Mouse (Mus musculus) spleen, adult 12 weeks (tissue): ENCODE data around the gene Ergic2.
"Not testable (repeated sequence)": the region's sequence is repeated elsewhere in the genome, so short reads cannot be mapped to it uniquely, and the experiment has no call there.

ENCODE experiments used
- DNase-seq: peaks from one replicate; pipeline ENCODE4 v3.0.0; 2022; ENCODE audit warnings: low spot score

Gene Ergic2

DNA sequence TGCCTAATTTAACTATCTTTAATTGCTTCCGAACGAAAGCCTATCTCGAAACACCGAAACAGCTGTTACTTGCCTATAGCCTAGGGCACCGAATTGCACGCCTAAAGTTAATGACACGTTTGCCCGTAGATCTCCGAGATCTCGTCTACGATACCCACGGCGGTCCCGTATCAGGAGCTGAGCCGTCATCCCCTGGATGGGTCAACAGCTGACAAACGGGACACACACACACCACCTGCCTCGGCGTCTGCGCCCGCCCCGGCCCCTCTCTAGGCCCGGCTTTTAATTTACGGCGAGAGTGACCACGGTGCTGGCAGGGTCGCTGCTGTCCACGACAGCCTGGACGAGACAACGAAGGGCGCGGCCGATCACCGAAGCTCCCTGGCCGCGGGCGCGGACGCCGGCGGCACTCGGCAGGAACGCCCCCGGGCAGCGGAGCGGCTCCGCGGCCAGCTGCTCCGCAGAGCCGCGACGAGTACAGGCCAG is 740 bp downstream of the Ergic2 start:
- no peak for DNase-seq

DNA sequence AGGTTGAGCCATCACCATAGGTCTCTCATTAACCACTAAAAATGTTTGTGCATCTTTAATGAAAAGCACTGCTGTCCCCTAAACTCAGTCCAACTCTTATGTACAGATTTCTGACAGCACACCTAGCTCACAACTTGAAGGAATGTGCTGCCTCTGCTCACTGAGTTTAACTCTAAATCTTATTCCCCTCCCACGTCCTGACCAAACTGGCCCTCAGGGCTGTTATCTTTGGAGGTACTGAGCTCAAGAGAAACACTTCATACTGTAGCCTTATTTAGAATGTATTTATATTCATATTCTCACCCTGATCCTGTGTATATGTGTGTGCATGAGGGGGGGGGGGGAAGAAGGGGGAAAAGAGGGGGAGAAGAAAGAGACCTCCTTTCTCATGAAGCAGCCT is 4.7 kb downstream of the Ergic2 start:
- DNase-seq, result no peak

DNA sequence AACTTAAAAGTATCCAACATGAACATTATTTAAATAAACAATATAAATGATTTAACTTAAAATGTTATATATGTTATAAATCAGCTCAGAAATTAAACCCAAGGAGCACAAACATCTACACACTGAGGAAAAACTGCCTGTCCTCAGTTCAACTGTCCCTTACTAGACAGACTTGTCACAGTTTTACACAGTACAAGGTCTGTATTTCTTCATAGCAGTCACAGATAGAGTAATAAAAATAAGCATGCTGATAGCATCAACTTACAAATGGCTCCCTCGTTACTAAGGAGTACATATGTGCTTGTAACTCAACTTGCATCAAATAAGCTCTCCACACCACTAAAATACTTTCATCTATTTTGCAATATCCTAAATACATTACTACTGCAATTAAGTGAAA is 7.0 kb downstream of the Ergic2 start:
- DNase-seq, result no peak

DNA sequence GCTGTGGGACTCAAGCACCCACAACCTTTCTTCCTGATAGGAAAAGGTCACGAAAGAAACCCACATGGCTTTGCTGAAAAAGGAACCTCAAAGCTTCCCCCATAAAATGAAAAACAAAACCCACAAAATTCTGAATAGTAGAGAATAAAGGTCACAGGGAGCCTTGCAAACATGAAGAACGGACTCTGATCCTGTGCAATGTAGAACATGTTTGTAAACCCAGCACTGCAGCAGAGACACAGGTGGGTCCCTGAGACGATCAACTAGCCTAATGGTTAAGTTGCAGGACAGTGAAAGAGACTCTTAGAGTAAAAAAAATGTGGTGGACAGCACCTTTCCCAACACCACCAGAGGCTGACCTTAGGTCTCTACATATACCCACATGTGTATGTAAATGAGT is 12.4 kb downstream of the Ergic2 start:
- no peak for DNase-seq

DNA sequence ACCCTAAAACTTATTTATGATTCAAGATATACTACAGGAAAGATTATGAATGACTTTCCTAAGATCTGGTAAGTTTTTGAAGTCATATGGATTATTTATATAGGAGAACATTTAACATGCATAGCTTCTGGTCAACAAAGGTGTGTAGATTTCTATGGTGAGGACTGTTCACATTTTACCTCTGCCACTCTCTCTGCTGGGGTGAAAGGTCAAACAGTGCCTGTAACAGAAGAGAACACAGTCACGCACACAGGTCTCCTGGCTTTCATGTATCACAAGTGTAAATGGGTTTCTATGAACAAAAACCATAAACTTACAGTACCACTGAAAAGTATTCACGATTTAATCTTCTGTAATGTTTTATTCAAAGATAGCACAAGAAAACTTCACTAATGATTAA is 13.0 kb downstream of the Ergic2 start:
- no peak for DNase-seq

DNA sequence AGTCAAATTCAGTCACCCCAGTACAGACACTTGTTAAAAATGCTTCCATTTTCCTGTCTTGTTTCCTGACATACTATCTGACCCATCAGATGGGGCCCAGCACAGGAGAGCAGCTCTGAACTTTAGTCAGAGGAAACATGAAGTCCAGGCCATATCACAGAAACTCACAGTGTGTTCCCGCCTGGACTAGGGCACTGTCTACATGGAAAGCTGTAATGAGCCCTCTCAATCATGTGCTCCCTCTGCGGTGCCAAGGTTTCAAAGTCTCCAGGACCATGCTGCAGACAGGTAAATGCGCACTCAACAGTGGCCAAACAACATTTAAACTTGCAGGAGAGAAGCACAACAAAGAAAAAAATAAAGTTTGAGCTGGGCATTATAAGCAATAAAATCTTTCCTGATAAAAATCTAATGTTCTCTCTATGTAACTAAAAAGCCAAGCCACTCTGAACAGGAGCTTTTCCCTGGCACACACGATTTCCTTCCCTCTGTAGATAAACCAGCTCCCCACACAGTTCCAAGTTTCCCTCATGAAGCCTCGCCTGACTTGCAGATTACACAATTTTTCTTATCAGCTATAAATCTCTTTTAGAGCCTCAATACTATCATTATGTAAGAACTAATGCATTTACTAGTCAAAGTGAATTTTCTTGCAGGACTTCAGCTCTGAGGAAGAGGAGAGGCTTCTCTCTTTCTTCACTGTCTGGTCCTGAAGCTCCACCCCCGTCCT is 18.0 kb downstream of the Ergic2 start:
- no peak for DNase-seq

DNA sequence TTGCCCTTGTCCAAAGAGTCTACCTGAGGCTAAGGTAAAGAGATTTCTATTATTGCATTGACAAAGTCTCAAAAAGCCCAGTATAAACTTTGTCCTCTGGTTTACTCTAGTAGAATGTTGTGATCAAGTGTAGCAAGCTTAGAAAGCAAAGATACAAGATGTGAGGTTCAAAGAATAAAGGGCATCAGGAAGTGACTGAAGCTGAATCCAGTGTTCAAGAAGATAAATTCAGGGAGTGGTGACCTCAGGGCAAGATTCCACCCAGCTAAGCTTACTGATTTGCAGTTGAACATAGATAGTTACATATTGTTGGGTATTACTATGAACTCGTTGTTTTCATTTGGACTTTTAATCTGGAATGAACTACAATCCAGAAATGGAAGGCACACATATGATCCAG is 26.5 kb downstream of the Ergic2 start:
- DNase-seq, result no peak

DNA sequence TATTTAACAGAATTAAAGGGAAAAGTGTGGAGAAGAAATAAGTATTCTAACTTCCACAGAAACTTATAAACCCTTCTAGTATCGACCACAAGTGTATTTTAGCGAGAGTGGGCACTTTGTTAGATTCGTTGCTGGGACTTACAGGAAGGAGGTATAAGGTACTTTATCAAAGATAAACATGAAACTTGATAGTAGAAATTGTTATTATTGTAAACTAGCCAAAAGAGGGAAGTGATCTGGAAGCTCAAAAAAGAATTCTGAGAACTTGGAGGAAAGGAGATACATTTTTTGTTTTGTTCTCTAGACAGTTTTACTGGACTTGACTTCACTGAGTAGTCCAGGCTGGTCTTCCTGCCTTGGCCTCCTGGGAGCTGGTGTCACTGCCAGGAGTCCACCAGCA is 39.3 kb downstream of the Ergic2 start:
- no peak for DNase-seq

DNA sequence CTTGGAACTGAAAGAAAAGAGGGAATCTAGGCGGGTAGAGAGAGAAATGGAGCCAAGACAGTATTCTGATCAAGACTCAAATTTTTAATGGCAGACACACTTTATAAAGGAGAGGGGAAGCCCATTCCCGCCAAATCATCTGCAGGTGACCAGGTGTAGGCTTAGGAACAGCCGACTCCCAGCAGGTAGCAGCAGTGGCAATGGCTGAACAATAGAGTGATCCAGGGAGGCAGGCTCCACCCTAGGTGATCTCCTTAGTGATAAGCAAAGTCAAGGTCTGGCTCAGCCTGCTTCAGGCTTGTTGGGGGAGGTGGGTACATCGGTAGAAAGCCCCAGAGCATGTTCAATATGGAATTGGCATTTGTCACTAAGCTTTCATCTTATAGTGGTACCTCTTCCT is 59.9 kb downstream of the Ergic2 start:
- DNase-seq, result not testable (repeated sequence)

DNA sequence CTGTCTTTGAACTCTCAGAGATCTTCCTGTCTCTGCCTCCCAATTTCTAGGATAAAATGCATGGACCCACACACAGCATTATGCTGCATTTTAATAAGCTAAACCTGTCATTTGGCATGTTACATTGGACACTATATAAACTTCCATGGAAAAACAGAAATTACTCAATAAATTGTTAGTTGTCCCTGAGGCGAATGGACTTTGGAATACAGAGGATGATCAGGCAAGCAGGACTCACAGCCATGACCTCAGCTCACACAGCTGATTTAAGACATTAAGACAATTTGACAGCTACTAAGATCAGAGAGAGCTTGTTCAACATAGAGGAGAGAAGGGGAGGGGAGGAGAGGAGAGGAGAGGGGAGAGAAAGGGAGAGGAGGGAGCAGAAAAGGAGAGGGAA is 69.8 kb downstream of the Ergic2 start:
- no peak for DNase-seq

DNA sequence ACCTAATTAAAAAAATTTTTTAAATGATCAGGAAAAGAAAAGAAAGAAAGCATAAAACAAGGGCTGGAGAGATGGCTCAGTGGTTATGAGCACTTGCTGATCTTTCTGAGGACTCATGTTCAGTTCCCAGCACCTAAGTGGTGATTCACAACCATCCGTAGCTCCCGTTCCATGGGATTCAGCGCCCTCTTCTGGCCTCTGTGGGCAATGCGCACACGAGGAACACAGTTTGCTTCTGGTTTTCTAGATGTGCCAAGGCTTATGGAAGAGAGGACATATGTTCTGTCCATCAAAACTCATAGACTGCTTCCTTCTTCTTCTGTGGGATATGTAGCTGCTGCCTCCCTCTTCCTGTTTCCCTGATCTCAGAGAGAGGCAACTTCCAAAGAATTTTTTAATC is 70.3 kb downstream of the Ergic2 start:
- DNase-seq, result no peak

DNA sequence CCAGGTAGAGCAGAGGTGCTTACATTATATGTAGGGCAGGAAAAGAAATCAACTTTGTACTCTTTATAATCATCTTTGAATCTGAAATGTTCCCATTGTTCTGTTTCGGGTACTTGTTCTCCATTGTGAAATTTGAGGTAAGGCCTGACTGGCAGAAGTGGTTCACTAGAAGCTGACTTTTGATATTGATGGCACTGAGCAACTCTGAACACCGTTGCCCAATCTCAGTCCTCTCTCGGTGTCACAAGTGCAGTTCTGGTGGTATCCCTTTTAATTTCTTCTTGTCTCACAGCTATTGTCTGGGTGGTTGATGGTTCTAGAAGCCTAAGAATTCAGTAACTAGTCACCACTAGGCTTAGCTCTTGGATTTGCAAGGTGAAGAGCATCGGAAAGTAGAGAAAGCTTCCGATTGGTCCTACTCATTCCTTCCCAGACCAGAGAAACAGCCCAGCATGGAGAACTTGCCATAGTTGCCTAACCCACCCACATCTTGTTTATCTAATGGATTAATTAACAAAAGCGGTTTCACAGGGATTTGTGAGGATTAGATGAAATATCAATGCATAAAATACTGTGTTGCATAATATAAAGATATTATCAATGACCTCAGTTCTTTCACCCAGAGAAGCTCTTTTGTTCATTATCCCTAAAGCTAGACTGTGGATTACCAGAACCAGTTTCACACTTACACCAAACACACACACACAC is 72.7 kb downstream of the Ergic2 start:
- DNase-seq, result no peak

DNA sequence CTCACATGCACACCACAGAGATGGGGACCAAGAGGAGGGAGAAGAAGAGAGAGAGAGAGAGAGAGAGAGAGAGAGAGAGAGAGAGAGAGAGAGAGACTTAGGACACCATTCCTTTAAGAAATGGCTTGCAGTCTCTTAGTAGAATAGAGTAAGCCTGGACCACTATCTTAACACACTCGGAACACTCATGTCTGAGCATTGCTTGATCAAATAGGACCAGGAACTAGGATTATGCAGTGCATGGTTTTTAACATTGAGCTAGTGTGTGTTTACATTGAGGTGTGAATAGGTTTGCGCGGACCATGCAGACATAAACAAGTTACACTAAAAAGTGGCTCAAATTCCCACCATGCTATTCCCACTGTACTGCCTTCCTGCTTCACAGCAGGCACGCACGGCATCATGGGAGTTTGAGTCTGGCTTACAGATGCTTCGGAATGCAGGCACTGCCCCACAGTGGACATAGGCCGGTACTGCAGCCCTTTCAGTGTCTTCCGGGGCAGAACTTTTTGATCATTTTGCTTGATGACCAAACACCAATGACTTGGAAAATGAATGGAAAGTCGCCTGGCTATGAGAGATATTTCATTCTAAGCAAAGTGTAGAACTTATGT is 76.3 kb downstream of the Ergic2 start:
- DNase-seq, result peak; percentile 20

DNA sequence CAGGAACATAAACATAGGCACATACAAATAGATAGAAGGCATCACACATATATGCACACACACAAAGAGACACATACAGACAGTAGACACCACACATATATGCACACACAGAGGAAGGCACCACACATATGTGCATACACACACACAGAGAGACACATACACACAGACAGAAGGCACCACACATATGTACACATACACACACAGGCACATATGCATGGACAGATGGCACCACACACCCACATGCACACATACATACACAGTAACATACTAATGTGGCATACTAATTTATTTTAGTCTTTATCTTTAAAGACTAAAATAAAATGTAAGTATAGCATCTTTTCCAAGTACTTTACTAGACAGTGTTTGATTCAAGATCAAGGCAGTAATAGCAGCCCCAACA is 78.6 kb downstream of the Ergic2 start:
- no peak for DNase-seq

DNA sequence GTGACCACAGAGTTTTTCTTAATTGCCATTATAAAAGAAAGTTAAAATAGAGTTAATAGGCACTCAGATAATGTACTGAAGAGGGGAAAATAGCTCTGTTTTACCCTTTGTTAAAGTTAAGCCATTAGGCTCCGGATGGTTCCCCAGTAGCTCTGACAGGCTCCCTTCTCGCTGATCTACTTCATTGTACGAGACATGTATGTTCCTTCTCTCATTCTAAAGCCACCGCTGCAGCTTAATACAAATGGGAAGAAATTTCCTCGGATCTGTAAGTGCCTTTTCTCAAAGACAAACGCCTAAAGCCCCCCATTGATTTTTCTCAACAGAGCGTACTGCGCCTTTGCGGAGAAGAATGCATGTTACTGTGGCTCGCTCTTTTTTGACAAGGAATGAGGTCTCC is 79.9 kb downstream of the Ergic2 start:
- DNase-seq, result no peak
